Mouse (Mus musculus) erythroblast, embryonic 14.5 days (primary cell): Measurements from ENCODE around the gene Npcd.

Source experiments
- GATA1 ChIP-seq: IDR thresholded peaks from 2 replicates; pipeline ENCODE4 v1.6.1; 2012; ENCODE audit warnings: low read length, inconsistent platforms, mixed read lengths
- TAL1 ChIP-seq: IDR thresholded peaks from 3 replicates; pipeline ENCODE4 v1.6.1; 2012; ENCODE audit warnings: low read length, inconsistent platforms, mixed read lengths

GRCm38 (mm10) chr15:79818325-79818724 lies 15.7 kb downstream of the Npcd start:
- TF ChIP-seq GATA1 (no peak), TAL1 (no peak)
